Mouse (Mus musculus): Measurements from ENCODE around the gene Nxn. TPM values are rescaled to one million over a fixed set of nuclear protein-coding genes. Genes with fewer than 3 reads are reported as not detected.

The Nxn gene
- polyA plus RNA-seq, 1 experiment from 2014 or later = 2.6 TPM

DNA sequence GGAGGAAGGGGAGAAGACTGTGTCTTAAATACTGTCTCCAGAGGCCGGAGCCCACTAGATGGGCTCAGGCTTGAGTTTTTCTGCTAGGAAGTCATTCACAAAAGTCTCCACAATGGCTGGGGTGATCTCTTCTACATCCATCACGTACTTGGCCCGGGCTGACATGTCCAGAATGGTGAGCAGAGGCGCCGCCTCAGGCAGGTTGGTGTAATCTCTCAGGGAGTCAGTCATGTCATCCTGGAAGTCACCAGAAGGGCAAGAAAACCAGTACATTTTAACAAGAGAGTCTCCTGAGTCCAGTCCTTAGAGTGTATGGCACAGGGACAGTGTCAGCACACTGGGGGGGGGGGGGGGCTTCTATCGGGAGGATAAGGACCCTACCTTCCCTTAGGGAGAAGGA is 140.4 kb downstream of the Nxn start:
- no peak for DNase-seq
- H3K4me1 ChIP-seq (ENCODE audit: insufficient read depth) = no peaks in the 10 kb centered on the region
- H3K4me3 ChIP-seq (ENCODE audit: low read depth, low read length) = no peak overlapping the region
- H3K27ac ChIP-seq (ENCODE audit: low read depth) = no peak overlapping the region
- no peak for TF ChIP-seq EP300 (IDR thresholded peaks at IDR 0.05; ENCODE audit: low read depth)
- TF ChIP-seq CTCF (IDR thresholded peaks at IDR 0.05; ENCODE audit: low read depth) = no peak
- H3K9me3 ChIP-seq (ENCODE audit: low read length) = no peaks in the 10 kb centered on the region
- WGBS (ENCODE audit: insufficient replicate concordance) = 83% methylated on average over 6 of the region's 6 CpGs
- no peaks in the 10 kb centered on the region for H3K27me3 ChIP-seq (ENCODE audit: insufficient read depth, low read length)
- no peaks in the 10 kb centered on the region for H3K36me3 ChIP-seq (replicated peaks; ENCODE audit: insufficient read depth, low read length)
- no peak for ATAC-seq
- no peak overlapping the region for H3K9ac ChIP-seq (replicated peaks)
- H3K4me2 ChIP-seq (ENCODE audit: low read depth, low read length) = no peak overlapping the region

DNA sequence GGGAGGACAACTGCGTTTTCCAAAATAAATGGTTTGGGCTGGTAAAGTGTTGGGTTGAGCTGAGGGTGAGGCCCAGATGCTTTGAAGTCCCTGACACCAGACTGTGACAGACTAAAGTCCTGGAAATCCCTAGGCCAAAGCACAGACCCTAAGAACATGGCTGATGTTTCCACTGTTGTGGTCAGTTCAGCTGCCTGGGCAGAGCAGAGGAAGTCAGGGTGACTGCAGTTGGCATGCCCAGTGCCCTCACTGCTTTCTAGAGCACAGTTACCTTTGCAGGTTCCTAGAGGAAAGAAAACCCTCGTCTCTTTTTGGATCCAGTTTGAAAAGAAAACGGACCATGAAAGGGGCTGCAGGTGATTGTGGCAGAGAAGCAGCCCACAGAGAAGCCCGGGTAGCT is 141.6 kb downstream of the Nxn start:
- Histone ChIP-seq H3K27me3 (ENCODE audit: insufficient read depth, low read length) (no peaks in the 10 kb centered on the region), H3K4me1 (ENCODE audit: insufficient read depth) (no peaks in the 10 kb centered on the region), H3K27ac (ENCODE audit: low read depth) (no peak overlapping the region), H3K9me3 (ENCODE audit: low read length) (no peaks in the 10 kb centered on the region), H3K9ac (replicated peaks) (no peak overlapping the region), H3K36me3 (replicated peaks; ENCODE audit: insufficient read depth, low read length) (no peaks in the 10 kb centered on the region), H3K4me2 (ENCODE audit: low read depth, low read length) (no peak overlapping the region), H3K4me3 (ENCODE audit: low read depth, low read length) (no peak overlapping the region)
- TF ChIP-seq CTCF (IDR thresholded peaks at IDR 0.05; ENCODE audit: low read depth) (no peak), EP300 (IDR thresholded peaks at IDR 0.05; ENCODE audit: low read depth) (no peak)
- DNase-seq = no peak
- WGBS (ENCODE audit: insufficient replicate concordance) = 77% methylated on average over 4 of the region's 4 CpGs
- ATAC-seq = no peak

DNA sequence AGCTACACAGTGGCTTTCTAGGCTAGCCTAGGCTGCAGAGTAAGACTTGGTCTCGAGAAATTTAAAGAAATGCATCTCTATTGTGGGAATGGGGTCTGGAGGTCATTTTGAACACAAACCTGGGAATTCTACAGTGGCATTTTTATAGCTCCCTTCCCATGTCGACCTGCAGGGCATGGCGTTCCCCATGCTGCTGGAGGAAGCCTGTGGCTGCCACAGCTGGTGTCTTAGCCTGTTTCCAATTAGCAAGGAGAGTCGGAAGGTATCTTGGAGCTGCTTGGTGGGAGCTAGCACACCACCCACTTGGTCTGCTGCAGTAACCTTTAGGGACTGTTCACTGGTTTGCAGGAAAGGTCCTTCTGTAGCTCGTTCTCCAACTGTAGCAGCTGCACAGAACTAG is 142.8 kb downstream of the Nxn start:
- no peak overlapping the region for H3K27ac ChIP-seq (ENCODE audit: low read depth)
- H3K4me2 ChIP-seq (ENCODE audit: low read depth, low read length) = no peak overlapping the region
- TF ChIP-seq EP300 (IDR thresholded peaks at IDR 0.05; ENCODE audit: low read depth) = no peak
- no peak for TF ChIP-seq CTCF (IDR thresholded peaks at IDR 0.05; ENCODE audit: low read depth)
- H3K9ac ChIP-seq (replicated peaks) = no peak overlapping the region
- no peaks in the 10 kb centered on the region for H3K9me3 ChIP-seq (ENCODE audit: low read length)
- ATAC-seq = no peak
- no peak overlapping the region for H3K4me3 ChIP-seq (ENCODE audit: low read depth, low read length)
- H3K27me3 ChIP-seq (ENCODE audit: insufficient read depth, low read length) = no peaks in the 10 kb centered on the region
- DNase-seq = no peak
- H3K36me3 ChIP-seq (replicated peaks; ENCODE audit: insufficient read depth, low read length) = peaks cover under 1% of the 10 kb centered on the region; the same call in 1 of the 2 replicates
- 57% methylated on average over 5 of the region's 5 CpGs for WGBS (ENCODE audit: insufficient replicate concordance)
- no peaks in the 10 kb centered on the region for H3K4me1 ChIP-seq (ENCODE audit: insufficient read depth)

DNA sequence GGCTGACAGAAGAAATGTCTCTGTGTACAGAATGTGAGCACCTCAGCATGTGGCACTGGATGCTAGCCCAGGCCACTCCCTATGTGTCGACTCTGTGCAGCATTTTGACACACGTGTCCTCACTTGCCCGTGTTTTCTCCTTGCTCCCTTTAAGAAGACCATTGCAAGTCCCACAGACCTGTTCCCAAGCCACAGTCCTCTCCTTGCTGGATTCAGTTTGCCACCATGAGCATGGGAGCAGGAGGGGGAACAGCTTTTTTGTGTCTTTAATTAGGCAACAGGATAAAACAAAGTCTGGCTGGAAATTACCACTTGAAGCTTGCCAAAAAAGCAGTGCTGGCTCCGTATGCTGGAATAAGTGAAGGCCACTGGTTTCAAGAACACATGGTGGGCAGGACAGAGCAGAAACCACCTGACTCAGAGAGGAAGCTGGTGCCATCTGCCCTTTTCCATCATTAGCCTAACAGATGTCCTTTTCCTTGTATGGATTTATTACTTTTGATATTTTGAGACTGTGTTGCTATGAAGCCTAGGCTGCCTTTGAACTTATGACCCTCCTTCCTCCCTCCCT is 143.4 kb downstream of the Nxn start:
- WGBS (ENCODE audit: insufficient replicate concordance) = 72% methylated on average over 4 of the region's 4 CpGs
- peaks cover 4% of the 10 kb centered on the region for H3K36me3 ChIP-seq (replicated peaks; ENCODE audit: insufficient read depth, low read length)
- no peak for DNase-seq

DNA sequence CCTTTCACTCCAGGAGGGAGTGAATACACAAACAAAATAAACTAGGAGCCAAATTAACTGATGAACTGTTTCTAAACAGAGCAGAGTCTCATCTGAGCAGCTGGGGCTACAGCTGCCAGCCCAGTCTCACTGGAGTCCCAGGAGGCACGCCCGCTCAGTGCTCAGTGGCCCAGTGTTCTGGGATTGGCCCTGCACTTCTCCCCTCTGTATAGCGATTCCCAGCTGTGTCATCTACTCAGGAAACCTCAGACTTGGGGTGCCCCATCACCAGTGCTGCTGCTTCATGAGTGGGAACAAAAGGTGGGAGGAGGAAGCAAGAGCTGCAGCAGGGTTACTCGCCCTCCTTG is 145.0 kb downstream of the Nxn start:
- ATAC-seq (no peak), DNase-seq (no peak)
- WGBS (ENCODE audit: insufficient replicate concordance) = 86% methylated on average over 4 of the region's 4 CpGs
- no peaks in the 10 kb centered on the region for H3K9me3 ChIP-seq (ENCODE audit: low read length)
- H3K4me2 ChIP-seq (ENCODE audit: low read depth, low read length) = no peak overlapping the region
- H3K27ac ChIP-seq (ENCODE audit: low read depth) = no peak overlapping the region
- no peak overlapping the region for H3K9ac ChIP-seq (replicated peaks)
- H3K27me3 ChIP-seq (ENCODE audit: insufficient read depth, low read length) = no peaks in the 10 kb centered on the region
- H3K4me1 ChIP-seq (ENCODE audit: insufficient read depth) = no peaks in the 10 kb centered on the region
- peaks cover 10% of the 10 kb centered on the region for H3K36me3 ChIP-seq (replicated peaks; ENCODE audit: insufficient read depth, low read length)
- H3K4me3 ChIP-seq (ENCODE audit: low read depth, low read length) = no peak overlapping the region
- TF ChIP-seq CTCF (IDR thresholded peaks at IDR 0.05; ENCODE audit: low read depth) = no peak
- TF ChIP-seq EP300 (IDR thresholded peaks at IDR 0.05; ENCODE audit: low read depth) = no peak

More for the DNA sequence above, 143.4 kb downstream of the Nxn start:
- H3K9me3 ChIP-seq (ENCODE audit: low read length) = no peaks in the 10 kb centered on the region
- no peak overlapping the region for H3K9ac ChIP-seq (replicated peaks)
- no peak overlapping the region for H3K4me2 ChIP-seq (ENCODE audit: low read depth, low read length)
- ATAC-seq = no peak
- H3K27ac ChIP-seq (ENCODE audit: low read depth) = no peak overlapping the region
- no peaks in the 10 kb centered on the region for H3K27me3 ChIP-seq (ENCODE audit: insufficient read depth, low read length)
- TF ChIP-seq CTCF (IDR thresholded peaks at IDR 0.05; ENCODE audit: low read depth) (no peak), EP300 (IDR thresholded peaks at IDR 0.05; ENCODE audit: low read depth) (no peak)
- H3K4me3 ChIP-seq (ENCODE audit: low read depth, low read length) = no peak overlapping the region
- no peaks in the 10 kb centered on the region for H3K4me1 ChIP-seq (ENCODE audit: insufficient read depth)

DNA sequence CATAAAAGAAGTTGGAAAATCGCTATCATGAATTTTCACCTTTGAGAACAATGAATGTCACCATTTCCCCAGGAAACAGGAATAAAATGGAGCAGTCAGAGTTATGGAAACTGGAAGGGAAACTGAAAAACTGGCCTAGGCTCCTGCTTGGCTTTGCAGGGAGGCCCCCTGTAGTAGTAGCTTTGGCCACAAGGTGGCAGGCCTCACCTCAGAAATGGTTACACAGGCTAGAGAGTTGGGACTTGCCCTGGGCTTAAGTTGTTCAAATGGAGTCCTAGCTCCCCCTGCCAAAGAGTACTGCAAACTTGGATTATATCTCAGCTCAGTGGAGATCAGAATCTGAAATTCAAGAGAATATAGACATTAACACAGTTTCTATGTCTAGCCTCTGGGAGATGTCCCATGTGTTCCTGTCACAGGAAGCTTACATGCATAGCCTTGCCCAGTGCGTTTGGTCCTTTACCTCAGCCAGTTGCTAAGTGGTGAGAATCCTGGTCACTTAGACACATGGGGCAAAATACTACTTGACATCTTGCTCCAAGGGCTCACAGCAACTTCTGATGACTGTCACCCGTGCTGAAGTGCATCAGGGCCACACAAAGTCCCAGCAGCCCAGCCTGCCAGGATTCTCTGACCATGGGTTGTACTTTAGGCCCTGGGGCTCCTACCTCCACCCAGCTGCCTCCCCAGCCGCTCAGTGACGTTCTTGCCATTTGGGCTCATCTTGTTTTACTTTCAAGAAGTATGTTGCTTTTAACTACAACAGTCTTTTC is 145.6 kb downstream of the Nxn start:
- peak; percentile 91 for TF ChIP-seq CTCF (IDR thresholded peaks at IDR 0.05; ENCODE audit: low read depth)
- no peak for TF ChIP-seq EP300 (IDR thresholded peaks at IDR 0.05; ENCODE audit: low read depth)
- peak; percentile 76 for ATAC-seq
- H3K9ac ChIP-seq (replicated peaks) = no peak overlapping the region
- peaks cover 10% of the 10 kb centered on the region for H3K36me3 ChIP-seq (replicated peaks; ENCODE audit: insufficient read depth, low read length)
- no peak overlapping the region for H3K4me2 ChIP-seq (ENCODE audit: low read depth, low read length)
- no peaks in the 10 kb centered on the region for H3K9me3 ChIP-seq (ENCODE audit: low read length)
- WGBS (ENCODE audit: insufficient replicate concordance) = 53% methylated on average over 5 of the region's 5 CpGs
- H3K4me3 ChIP-seq (ENCODE audit: low read depth, low read length) = no peak overlapping the region
- H3K27ac ChIP-seq (ENCODE audit: low read depth) = no peak overlapping the region
- no peaks in the 10 kb centered on the region for H3K27me3 ChIP-seq (ENCODE audit: insufficient read depth, low read length)
- no peaks in the 10 kb centered on the region for H3K4me1 ChIP-seq (ENCODE audit: insufficient read depth)
- peak; percentile 87 for DNase-seq
